Mouse (Mus musculus) v-Abl transformed pro-B cells (cell line): ENCODE data around the gene H2-DMb2.
"Not testable (repeated sequence)": the region's sequence is repeated elsewhere in the genome, so short reads cannot be mapped to it uniquely, and the experiment has no call there.

Source experiments
- in situ Hi-C, 2 experiments: fragments of 400-800 bp; cut with MboI; formaldehyde crosslinking; loops; one replicate each; pipeline ENCODE4 v1.15.1; 2025; ENCODE audit not compliant: unreplicated experiment in 2 of 2

The H2-DMb2 gene

GRCm38 (mm10) chr17:34133289-34133688 lies 9.8 kb upstream of the H2-DMb2 start:
- in situ Hi-C loops: loop anchor here in 1 of 2 experiments (5.0 kb wide), 1 partner anchor 34 kb away; no protein-coding TSS in a partner anchor

GRCm38 (mm10) chr17:34134451-34134850 lies 8.7 kb upstream of the H2-DMb2 start:
- in situ Hi-C loops: loop anchor here in 1 of 2 experiments (5.0 kb wide), 1 partner anchor 33 kb away; no protein-coding TSS in a partner anchor

GRCm38 (mm10) chr17:34135297-34136224 lies 7.5 kb upstream of the H2-DMb2 start:
- in situ Hi-C loops: loop anchor here in 1 of 2 experiments (5.0 kb wide), 1 partner anchor 43 kb away; the partner anchor contains the start of gene H2-Oa

GRCm38 (mm10) chr17:34137601-34138000 lies 5.5 kb upstream of the H2-DMb2 start:
- in situ Hi-C loops: loop anchor here in 1 of 2 experiments (5.0 kb wide), 1 partner anchor 45 kb away; the partner anchor contains the start of gene H2-Oa

GRCm38 (mm10) chr17:34138655-34139054 lies 4.5 kb upstream of the H2-DMb2 start:
- in situ Hi-C loops: loop anchor here in 1 of 2 experiments (5.0 kb wide), 1 partner anchor 46 kb away; the partner anchor contains the start of gene H2-Oa

GRCm38 (mm10) chr17:34139416-34139815 lies 3.7 kb upstream of the H2-DMb2 start:
- in situ Hi-C loops: loop anchor here in 1 of 2 experiments (5.0 kb wide), 1 partner anchor 47 kb away; the partner anchor contains the start of gene H2-Oa

- in situ Hi-C loops: no loop called here
These were observed 2.9 kb upstream of the H2-DMb2 start for GRCm38 (mm10) chr17:34140240-34140639.

- in situ Hi-C loops: no loop called here
These were observed 1.7 kb upstream of the H2-DMb2 start for GRCm38 (mm10) chr17:34141448-34141847.

- in situ Hi-C loops: no loop called here
These were observed 574 bp upstream of the H2-DMb2 start for GRCm38 (mm10) chr17:34142456-34143010.

- in situ Hi-C loops: no loop called here
These were observed 354 bp downstream of the H2-DMb2 start for GRCm38 (mm10) chr17:34143461-34143860.

GRCm38 (mm10) chr17:34144221-34144620 lies 1.1 kb downstream of the H2-DMb2 start:
- in situ Hi-C loops: not testable (repeated sequence)

- in situ Hi-C loops: no loop called here
These were observed 1.9 kb downstream of the H2-DMb2 start for GRCm38 (mm10) chr17:34144960-34145371.

- in situ Hi-C loops: loop anchor here in 1 of 2 experiments (25.0 kb wide), 1 partner anchor 409 kb away; the partner anchor contains the start of gene Notch4
These were observed 9.8 kb downstream of the H2-DMb2 start, which contains the start of gene H2-DMb1 for GRCm38 (mm10) chr17:34152923-34153322. Gene H2-DMb1 (plus strand): TSS chr17:34153072.

- in situ Hi-C loops: loop anchor here in 1 of 2 experiments (25.0 kb wide), 1 partner anchor 407 kb away; the partner anchor contains the start of gene Notch4
These were observed 12.4 kb downstream of the H2-DMb2 start for GRCm38 (mm10) chr17:34155534-34155933.

GRCm38 (mm10) chr17:34164202-34164895 lies 21.2 kb downstream of the H2-DMb2 start:
- in situ Hi-C loops: loop anchor here in 1 of 2 experiments (5.0 to 25.0 kb wide), 2 partner anchors 72 to 398 kb away; partner anchors contain the start of genes H2-Oa and Notch4

GRCm38 (mm10) chr17:34165033-34165730 lies 22.1 kb downstream of the H2-DMb2 start:
- in situ Hi-C loops: loop anchor here (5.0 to 25.0 kb wide), 5 partner anchors 33 to 397 kb away; partner anchors contain the start of genes H2-Oa (in 1 of the 2) and Notch4 (in 1 of the 2)

- in situ Hi-C loops: loop anchor here (5.0 to 25.0 kb wide), 5 partner anchors 37 to 393 kb away; partner anchors contain the start of genes H2-Oa (in 1 of the 2) and Notch4 (in 1 of the 2)
These were observed 26.2 kb downstream of the H2-DMb2 start for GRCm38 (mm10) chr17:34169279-34169678.

GRCm38 (mm10) chr17:34170487-34170876 lies 27.4 kb downstream of the H2-DMb2 start:
- in situ Hi-C loops: loop anchor here (5.0 to 25.0 kb wide), 4 partner anchors 67 to 392 kb away; partner anchors contain the start of genes H2-Ob (in 2 of the 2), Btnl2 (in 1 of the 2) and Notch4 (in 1 of the 2)
